Mouse (Mus musculus) neural tube, embryonic 12.5 days (tissue): ENCODE results near the gene Fgfr2. TPM values are rescaled to one million over a fixed set of nuclear protein-coding genes. Genes with fewer than 3 reads are reported as not detected.

Experiments used
- ATAC-seq: fragments of 200-750 bp; cut with Nextera tagmentation; 2 replicates; pipeline ENCODE4 v1.8.0; 2017; ENCODE audit warnings: low read depth, mild to moderate bottlenecking, moderate TSS enrichment, moderate library complexity; ENCODE audit not compliant: low FRiP score
- H3K27ac ChIP-seq: fragments of 300-500 bp; sonication (generic); 2 replicates; pipeline ENCODE4 v1.5.1; 2016
- H3K27me3 ChIP-seq: fragments of 300-500 bp; sonication (generic); replicated peaks from 2 replicates; pipeline ENCODE4 v1.6.1; 2016; ENCODE audit warnings: mild to moderate bottlenecking
- H3K36me3 ChIP-seq: fragments of 300-500 bp; sonication (generic); 2 replicates; pipeline ENCODE4 v1.6.1; 2016; ENCODE audit warnings: mild to moderate bottlenecking
- H3K4me1 ChIP-seq: fragments of 300-500 bp; sonication (generic); 2 replicates; pipeline ENCODE4 v1.6.1; 2016
- H3K4me2 ChIP-seq: fragments of 300-500 bp; sonication (generic); replicated peaks from 2 replicates; pipeline ENCODE4 v1.6.1; 2016; ENCODE audit warnings: mild to moderate bottlenecking
- H3K4me3 ChIP-seq: fragments of 300-500 bp; sonication (generic); 2 replicates; pipeline ENCODE4 v1.5.1; 2016
- H3K9ac ChIP-seq: fragments of 300-500 bp; sonication (generic); 2 replicates; pipeline ENCODE4 v1.6.1; 2016; ENCODE audit warnings: mild to moderate bottlenecking
- H3K9me3 ChIP-seq: fragments of 300-500 bp; sonication (generic); 2 replicates; pipeline ENCODE4 v1.6.1; 2016; ENCODE audit warnings: mild to moderate bottlenecking
- WGBS: fragments of 180-500 bp; shearing (Covaris S2); methylation state at CpG from one replicate; pipeline ENCODE4 v1.1.7; 2016; 5-methylcytosine and 5-hydroxymethylcytosine counted together
- polyA plus RNA-seq: library from polyadenylated mRNA; unstranded; fragments of >200 nt; fragmentation: Nextera tagmentation; extraction: Ambion mirVana; gene quantifications from 2 replicates; pipeline ENCODE4 v1.2.1, GENCODE M21; 2016

The Fgfr2 gene
- polyA plus RNA-seq, 1 experiment from 2014 or later: 65.0 TPM

GRCm38 (mm10) chr7:132410958-132411357 is 712.2 kb downstream of the Fgfr2 start:
- Histone ChIP-seq H3K9me3 (no peaks in the 10 kb centered on the region), H3K36me3 (no peaks in the 10 kb centered on the region), H3K27ac (no peak overlapping the region), H3K9ac (no peak overlapping the region), H3K4me3 (no peak overlapping the region), H3K4me1 (peaks cover 4% of the 10 kb centered on the region; the same call in 1 of the 2 replicates), H3K27me3 (no peaks in the 10 kb centered on the region), H3K4me2 (no peak overlapping the region)
- no peak for ATAC-seq
- WGBS: 88% methylated on average over 4 of the region's 4 CpGs

- H3K9ac ChIP-seq: no peak overlapping the region
- no peaks in the 10 kb centered on the region for H3K9me3 ChIP-seq
- no peak overlapping the region for H3K4me2 ChIP-seq
- no peak for ATAC-seq
- H3K36me3 ChIP-seq: no peaks in the 10 kb centered on the region
- WGBS: 90% methylated on average over 3 of the region's 3 CpGs
- H3K27ac ChIP-seq: no peak overlapping the region
- H3K4me3 ChIP-seq: no peak overlapping the region
- peaks cover 13% of the 10 kb centered on the region; the same call in 1 of the 2 replicates for H3K4me1 ChIP-seq
- H3K27me3 ChIP-seq: no peaks in the 10 kb centered on the region
Measured at GRCm38 (mm10) chr7:132409890-132410289, 713.3 kb downstream of the Fgfr2 start.

- no peak overlapping the region for H3K27ac ChIP-seq
Measured at GRCm38 (mm10) chr7:132402377-132403084, 720.6 kb downstream of the Fgfr2 start.

DNA sequence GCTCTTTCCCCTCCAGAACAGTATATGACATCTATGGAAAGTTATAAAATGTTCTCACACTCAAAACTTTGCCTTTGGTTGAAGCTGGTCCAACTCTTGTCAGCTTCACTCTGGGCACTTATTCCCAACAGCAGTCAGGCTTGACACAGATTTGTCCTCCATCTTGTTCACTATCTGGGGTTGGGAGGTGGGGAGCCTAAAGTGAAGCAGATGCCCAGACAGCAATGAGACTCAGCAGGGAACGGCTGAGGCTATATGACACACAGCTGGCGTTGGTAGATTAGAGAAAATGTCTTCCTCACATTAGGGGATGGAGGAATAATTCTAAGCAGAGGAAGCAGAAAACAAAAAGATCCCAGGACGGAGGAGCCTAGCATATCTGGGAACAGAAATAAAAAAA is 724.7 kb downstream of the Fgfr2 start:
- 71% methylated on average over 3 of the region's 3 CpGs for WGBS
- no peaks in the 10 kb centered on the region for H3K36me3 ChIP-seq

More at GRCm38 (mm10) chr7:132402377-132403084, 720.6 kb downstream of the Fgfr2 start:
- H3K27me3 ChIP-seq: no peaks in the 10 kb centered on the region
- H3K36me3 ChIP-seq: no peaks in the 10 kb centered on the region
- H3K4me3 ChIP-seq: no peak overlapping the region
- peaks cover 39% of the 10 kb centered on the region for H3K4me1 ChIP-seq
- H3K9ac ChIP-seq: no peak overlapping the region
- WGBS: 82% methylated on average over 10 of the region's 10 CpGs
- no peak overlapping the region for H3K4me2 ChIP-seq
- H3K9me3 ChIP-seq: no peaks in the 10 kb centered on the region
- ATAC-seq: no peak

GRCm38 (mm10) chr7:132396661-132397322 is 726.4 kb downstream of the Fgfr2 start:
- no peak overlapping the region for H3K4me2 ChIP-seq
- no peak overlapping the region for H3K9ac ChIP-seq
- no peaks in the 10 kb centered on the region for H3K36me3 ChIP-seq
- no peaks in the 10 kb centered on the region for H3K27me3 ChIP-seq
- H3K27ac ChIP-seq: no peak overlapping the region
- H3K9me3 ChIP-seq: no peaks in the 10 kb centered on the region
- no peak overlapping the region for H3K4me3 ChIP-seq
- no peak for ATAC-seq
- WGBS: 70% methylated on average over 7 of the region's 7 CpGs
- H3K4me1 ChIP-seq: 0 out of 2 replicates have a peak, but pooled peaks cover 4% of the 10 kb centered on the region

More for the DNA sequence above, 724.7 kb downstream of the Fgfr2 start:
- Histone ChIP-seq H3K9ac (no peak overlapping the region), H3K27me3 (no peaks in the 10 kb centered on the region), H3K4me3 (no peak overlapping the region), H3K9me3 (no peaks in the 10 kb centered on the region), H3K27ac (no peak overlapping the region), H3K4me1 (peaks cover 13% of the 10 kb centered on the region), H3K4me2 (no peak overlapping the region)
- ATAC-seq: no peak

DNA sequence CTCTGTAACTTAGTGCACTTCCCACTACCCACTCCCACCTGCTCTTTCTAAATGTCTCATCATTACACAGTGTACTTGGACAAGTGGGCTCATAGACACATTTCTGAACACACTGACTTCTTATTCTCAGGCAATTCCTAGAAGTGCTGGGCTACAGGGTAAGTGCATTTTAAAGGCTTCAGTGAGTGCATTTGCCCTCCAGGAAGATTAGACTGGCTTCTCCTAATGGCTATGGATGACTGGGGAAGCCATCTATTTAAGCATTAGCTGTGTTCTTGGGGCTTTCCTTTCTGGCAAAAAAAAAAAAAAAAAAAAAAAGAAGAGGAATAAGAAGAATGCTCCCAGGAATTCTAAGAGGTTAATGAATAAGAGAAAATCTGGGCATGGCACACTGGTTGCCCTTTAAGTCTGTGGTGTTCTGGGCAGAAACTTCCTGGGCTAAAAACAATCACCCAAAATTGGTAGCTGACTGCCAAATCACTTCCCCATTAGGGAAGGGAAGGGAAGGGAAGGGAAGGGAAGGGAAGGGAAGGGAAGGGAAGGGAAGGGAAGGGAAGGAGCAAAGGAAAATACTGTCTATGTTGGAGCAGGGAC is 729.5 kb downstream of the Fgfr2 start:
- H3K36me3 ChIP-seq: no peaks in the 10 kb centered on the region
- H3K4me1 ChIP-seq: no peaks in the 10 kb centered on the region; the same call in 1 of the 2 replicates
- H3K4me3 ChIP-seq: no peak overlapping the region
- H3K9ac ChIP-seq: no peak overlapping the region
- H3K27ac ChIP-seq: no peak overlapping the region
- no peaks in the 10 kb centered on the region for H3K9me3 ChIP-seq
- H3K4me2 ChIP-seq: no peak overlapping the region
- ATAC-seq: no peak
- no peaks in the 10 kb centered on the region for H3K27me3 ChIP-seq

DNA sequence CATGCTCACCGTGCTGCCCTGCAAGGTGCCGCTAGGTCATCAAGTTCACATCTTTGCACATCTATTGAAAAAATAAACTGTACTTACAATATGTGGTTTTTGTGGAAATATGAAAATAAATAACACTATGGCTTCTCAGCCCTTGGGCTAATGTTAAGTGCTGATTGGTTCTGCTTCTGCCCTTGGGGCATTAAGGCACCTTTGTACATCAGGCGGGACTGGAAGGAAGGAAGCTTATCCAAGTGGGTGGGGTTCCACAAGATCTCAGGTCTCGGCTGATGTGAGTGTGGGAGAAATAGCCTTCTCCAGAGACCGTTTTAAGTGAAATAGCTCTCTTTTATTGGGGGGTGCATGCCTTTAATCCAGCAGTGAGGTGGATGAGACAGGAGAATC is 730.1 kb downstream of the Fgfr2 start:
- WGBS: 90% methylated on average over 5 of the region's 5 CpGs
- Histone ChIP-seq H3K27ac (no peak overlapping the region), H3K9ac (no peak overlapping the region), H3K36me3 (no peaks in the 10 kb centered on the region), H3K4me1 (no peaks in the 10 kb centered on the region; the same call in 1 of the 2 replicates), H3K4me2 (no peak overlapping the region), H3K9me3 (no peaks in the 10 kb centered on the region), H3K27me3 (no peaks in the 10 kb centered on the region), H3K4me3 (no peak overlapping the region)
- ATAC-seq: no peak

GRCm38 (mm10) chr7:132392233-132393013 is 730.7 kb downstream of the Fgfr2 start:
- 79% methylated on average over 13 of the region's 13 CpGs for WGBS

DNA sequence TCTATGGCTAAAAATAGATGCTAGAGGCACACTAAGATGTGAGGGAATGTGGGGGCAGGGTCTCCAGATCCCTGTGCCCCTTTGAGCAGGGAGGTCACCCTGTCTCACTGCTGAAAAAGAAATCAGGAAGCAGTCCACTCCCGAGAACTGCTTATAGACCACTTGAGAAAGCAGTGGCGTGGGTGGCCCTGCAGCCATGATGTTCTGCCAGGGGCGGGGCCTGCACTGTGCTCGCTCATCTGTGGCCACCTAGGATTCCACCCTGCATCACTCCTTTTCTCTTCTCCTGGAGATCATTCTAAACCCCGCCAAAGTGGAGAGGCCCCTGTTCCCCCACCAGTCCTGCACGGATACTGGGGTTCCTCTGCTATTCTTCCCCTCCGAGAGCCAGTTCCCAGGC is 733.7 kb downstream of the Fgfr2 start:
- Histone ChIP-seq H3K4me2 (no peak overlapping the region), H3K27me3 (no peaks in the 10 kb centered on the region), H3K9me3 (no peaks in the 10 kb centered on the region), H3K27ac (no peak overlapping the region), H3K36me3 (no peaks in the 10 kb centered on the region), H3K9ac (no peak overlapping the region), H3K4me3 (no peak overlapping the region), H3K4me1 (peaks cover 20% of the 10 kb centered on the region)
- no peak for ATAC-seq
- WGBS: 70% methylated on average over 7 of the region's 7 CpGs

More at GRCm38 (mm10) chr7:132392233-132393013, 730.7 kb downstream of the Fgfr2 start:
- no peaks in the 10 kb centered on the region for H3K27me3 ChIP-seq
- no peak overlapping the region for H3K4me3 ChIP-seq
- no peak for ATAC-seq
- H3K9me3 ChIP-seq: no peaks in the 10 kb centered on the region
- H3K36me3 ChIP-seq: no peaks in the 10 kb centered on the region
- no peak overlapping the region for H3K27ac ChIP-seq
- no peak overlapping the region for H3K9ac ChIP-seq
- no peak overlapping the region for H3K4me2 ChIP-seq
- no peaks in the 10 kb centered on the region; the same call in 1 of the 2 replicates for H3K4me1 ChIP-seq

DNA sequence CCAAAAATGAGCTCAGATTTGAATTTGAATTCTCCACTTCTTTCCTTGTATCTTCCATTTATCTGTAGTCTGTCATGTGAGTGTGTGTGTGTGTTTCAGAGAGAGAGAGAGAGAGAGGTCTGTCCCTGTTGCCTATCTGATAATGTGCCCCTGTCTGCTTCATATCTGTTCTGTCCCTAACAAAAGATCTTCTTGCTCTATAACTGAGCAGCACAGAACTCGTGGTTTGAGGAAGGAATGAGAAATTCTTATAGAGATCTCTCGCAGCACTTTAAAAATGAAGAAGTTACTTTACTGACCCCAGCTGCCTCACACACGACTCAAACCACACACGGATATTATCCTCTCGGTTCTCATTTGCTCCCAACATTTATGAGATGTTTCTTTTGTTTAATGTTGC is 735.6 kb downstream of the Fgfr2 start:
- H3K9ac ChIP-seq: no peak overlapping the region
- no peak overlapping the region for H3K4me3 ChIP-seq
- peaks cover 23% of the 10 kb centered on the region for H3K4me1 ChIP-seq
- H3K27ac ChIP-seq: no peak overlapping the region
- WGBS: 74% methylated on average over 5 of the region's 5 CpGs
- no peaks in the 10 kb centered on the region for H3K27me3 ChIP-seq
- H3K9me3 ChIP-seq: no peaks in the 10 kb centered on the region
- H3K4me2 ChIP-seq: no peak overlapping the region
- no peaks in the 10 kb centered on the region for H3K36me3 ChIP-seq
- no peak for ATAC-seq

GRCm38 (mm10) chr7:132386316-132386715 is 736.8 kb downstream of the Fgfr2 start:
- no peak overlapping the region for H3K9ac ChIP-seq
- WGBS: 39% methylated on average over 8 of the region's 8 CpGs
- H3K4me2 ChIP-seq: no peak overlapping the region

More at GRCm38 (mm10) chr7:132386316-132386715, 736.8 kb downstream of the Fgfr2 start:
- Histone ChIP-seq H3K4me3 (no peak overlapping the region), H3K4me1 (peaks cover 23% of the 10 kb centered on the region), H3K36me3 (no peaks in the 10 kb centered on the region), H3K27ac (no peak overlapping the region), H3K27me3 (no peaks in the 10 kb centered on the region), H3K9me3 (no peaks in the 10 kb centered on the region)
- no peak for ATAC-seq
